Mouse (Mus musculus): ENCODE data around the gene Gm2174. TPM values are rescaled to one million over a fixed set of nuclear protein-coding genes. Genes with fewer than 3 reads are reported as not detected.

Gene Gm2174
- polyA plus RNA-seq (2012; rRNA removed), result not detected in 2 replicates

DNA sequence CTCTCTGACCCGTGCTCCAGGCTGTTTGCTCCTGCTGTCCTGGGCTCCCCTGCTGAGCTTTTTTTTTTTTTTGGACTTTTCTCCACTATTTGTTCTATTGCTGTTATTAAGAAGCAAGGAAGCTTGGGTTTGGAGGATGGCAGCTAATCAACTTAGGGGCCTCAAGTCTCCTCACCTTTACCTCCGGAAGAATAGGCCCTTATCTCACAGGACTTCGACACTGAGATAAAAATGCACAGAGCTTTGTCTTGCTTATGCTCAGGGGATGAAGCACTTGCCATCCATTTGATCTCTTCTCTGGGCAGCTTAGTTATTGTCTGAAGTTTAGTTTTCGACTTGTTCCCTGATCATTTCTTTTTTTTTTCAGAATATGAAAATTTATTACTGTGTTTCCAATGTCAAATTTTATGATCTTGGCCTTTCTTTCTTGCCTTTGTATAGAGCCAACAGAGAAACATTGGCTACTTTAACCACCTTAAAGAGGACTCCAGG is at the start of gene Gm2174:
Gene Gm2174 (plus strand): TSS at position 442 of the 492 bp plus-strand sequence.
- DNase-seq (ENCODE audit: low read depth), result no peak
- TF ChIP-seq POLR2A (IDR thresholded peaks at IDR 0.05; ENCODE audit: borderline replicate concordance, extremely low read depth, insufficient read depth, insufficient read length, poor library complexity, severe bottlenecking) (no peak), CTCF (IDR thresholded peaks at IDR 0.05; ENCODE audit: borderline replicate concordance, extremely low read depth, insufficient read depth, insufficient read length) (no peak)

- no peak for TF ChIP-seq CTCF (IDR thresholded peaks at IDR 0.05; ENCODE audit: borderline replicate concordance, extremely low read depth, insufficient read depth, insufficient read length)
- TF ChIP-seq POLR2A (IDR thresholded peaks at IDR 0.05; ENCODE audit: borderline replicate concordance, extremely low read depth, insufficient read depth, insufficient read length, poor library complexity, severe bottlenecking), result no peak
- no peak for DNase-seq (ENCODE audit: low read depth)
Measured at GRCm38 (mm10) chrX:56404646-56405045, 43.1 kb upstream of the Gm2174 start.

GRCm38 (mm10) chrX:56405482-56405881 is 42.3 kb upstream of the Gm2174 start:
- TF ChIP-seq POLR2A (IDR thresholded peaks at IDR 0.05; ENCODE audit: borderline replicate concordance, extremely low read depth, insufficient read depth, insufficient read length, poor library complexity, severe bottlenecking), result no peak
- TF ChIP-seq CTCF (IDR thresholded peaks at IDR 0.05; ENCODE audit: borderline replicate concordance, extremely low read depth, insufficient read depth, insufficient read length), result no peak
- DNase-seq (ENCODE audit: low read depth), result no peak

GRCm38 (mm10) chrX:56406128-56406527 is 41.6 kb upstream of the Gm2174 start:
- no peak for TF ChIP-seq CTCF (IDR thresholded peaks at IDR 0.05; ENCODE audit: borderline replicate concordance, extremely low read depth, insufficient read depth, insufficient read length)
- TF ChIP-seq POLR2A (IDR thresholded peaks at IDR 0.05; ENCODE audit: borderline replicate concordance, extremely low read depth, insufficient read depth, insufficient read length, poor library complexity, severe bottlenecking), result no peak
- no peak for DNase-seq (ENCODE audit: low read depth)

- DNase-seq (ENCODE audit: low read depth), result no peak
- TF ChIP-seq CTCF (IDR thresholded peaks at IDR 0.05; ENCODE audit: borderline replicate concordance, extremely low read depth, insufficient read depth, insufficient read length) (no peak), POLR2A (IDR thresholded peaks at IDR 0.05; ENCODE audit: borderline replicate concordance, extremely low read depth, insufficient read depth, insufficient read length, poor library complexity, severe bottlenecking) (no peak)
Measured at GRCm38 (mm10) chrX:56416277-56416676, 31.5 kb upstream of the Gm2174 start.

DNA sequence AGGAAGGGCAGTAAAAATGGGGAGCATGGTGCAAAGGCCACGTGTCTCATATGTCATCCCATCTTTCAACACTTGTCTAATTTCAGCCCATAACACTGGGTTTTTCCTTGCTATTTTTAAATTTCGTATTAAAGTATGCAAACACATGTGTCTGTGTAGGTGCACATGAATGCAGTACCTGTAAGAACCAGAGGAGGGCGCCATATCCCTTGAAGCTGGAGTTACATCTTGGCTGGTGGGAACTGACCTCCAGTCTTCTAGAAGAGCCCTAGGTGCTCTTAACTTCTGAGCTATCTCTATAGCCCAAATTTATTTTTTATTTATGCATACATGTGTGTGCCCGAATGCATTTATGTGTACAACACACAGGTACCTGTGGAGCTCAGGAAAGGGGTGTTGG is 30.2 kb upstream of the Gm2174 start:
- TF ChIP-seq CTCF (IDR thresholded peaks at IDR 0.05; ENCODE audit: borderline replicate concordance, extremely low read depth, insufficient read depth, insufficient read length) (no peak), POLR2A (IDR thresholded peaks at IDR 0.05; ENCODE audit: borderline replicate concordance, extremely low read depth, insufficient read depth, insufficient read length, poor library complexity, severe bottlenecking) (no peak)
- DNase-seq (ENCODE audit: low read depth), result no peak

DNA sequence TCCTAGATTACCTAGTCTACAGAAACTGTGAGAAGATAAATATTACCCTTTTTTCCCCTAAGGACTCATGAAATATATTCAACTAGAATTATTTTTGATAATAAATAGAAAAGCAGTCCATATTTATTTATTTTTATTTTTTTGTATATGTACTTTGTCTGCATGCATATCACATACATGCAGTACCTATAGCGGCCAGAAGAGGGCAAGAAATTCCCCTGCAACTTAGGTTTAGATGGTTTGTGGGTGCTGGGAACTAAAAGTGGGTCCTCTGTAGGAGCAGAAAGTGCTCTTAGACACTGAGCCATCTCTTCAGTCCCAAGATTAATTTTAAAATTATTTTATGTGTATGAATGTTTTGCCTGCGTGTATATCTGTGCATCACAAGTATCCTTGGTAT is 17.2 kb upstream of the Gm2174 start:
- 0 out of 2 replicates have a peak, but pooled peaks have one; percentile 7 for TF ChIP-seq CTCF (IDR thresholded peaks at IDR 0.05; ENCODE audit: borderline replicate concordance, extremely low read depth, insufficient read depth, insufficient read length)
- no peak for TF ChIP-seq POLR2A (IDR thresholded peaks at IDR 0.05; ENCODE audit: borderline replicate concordance, extremely low read depth, insufficient read depth, insufficient read length, poor library complexity, severe bottlenecking)
- DNase-seq (ENCODE audit: low read depth), result no peak

GRCm38 (mm10) chrX:56435758-56436283 is 11.9 kb upstream of the Gm2174 start:
- no peak for DNase-seq (ENCODE audit: low read depth)
- TF ChIP-seq POLR2A (IDR thresholded peaks at IDR 0.05; ENCODE audit: borderline replicate concordance, extremely low read depth, insufficient read depth, insufficient read length, poor library complexity, severe bottlenecking) (no peak), CTCF (IDR thresholded peaks at IDR 0.05; ENCODE audit: borderline replicate concordance, extremely low read depth, insufficient read depth, insufficient read length) (no peak)

DNA sequence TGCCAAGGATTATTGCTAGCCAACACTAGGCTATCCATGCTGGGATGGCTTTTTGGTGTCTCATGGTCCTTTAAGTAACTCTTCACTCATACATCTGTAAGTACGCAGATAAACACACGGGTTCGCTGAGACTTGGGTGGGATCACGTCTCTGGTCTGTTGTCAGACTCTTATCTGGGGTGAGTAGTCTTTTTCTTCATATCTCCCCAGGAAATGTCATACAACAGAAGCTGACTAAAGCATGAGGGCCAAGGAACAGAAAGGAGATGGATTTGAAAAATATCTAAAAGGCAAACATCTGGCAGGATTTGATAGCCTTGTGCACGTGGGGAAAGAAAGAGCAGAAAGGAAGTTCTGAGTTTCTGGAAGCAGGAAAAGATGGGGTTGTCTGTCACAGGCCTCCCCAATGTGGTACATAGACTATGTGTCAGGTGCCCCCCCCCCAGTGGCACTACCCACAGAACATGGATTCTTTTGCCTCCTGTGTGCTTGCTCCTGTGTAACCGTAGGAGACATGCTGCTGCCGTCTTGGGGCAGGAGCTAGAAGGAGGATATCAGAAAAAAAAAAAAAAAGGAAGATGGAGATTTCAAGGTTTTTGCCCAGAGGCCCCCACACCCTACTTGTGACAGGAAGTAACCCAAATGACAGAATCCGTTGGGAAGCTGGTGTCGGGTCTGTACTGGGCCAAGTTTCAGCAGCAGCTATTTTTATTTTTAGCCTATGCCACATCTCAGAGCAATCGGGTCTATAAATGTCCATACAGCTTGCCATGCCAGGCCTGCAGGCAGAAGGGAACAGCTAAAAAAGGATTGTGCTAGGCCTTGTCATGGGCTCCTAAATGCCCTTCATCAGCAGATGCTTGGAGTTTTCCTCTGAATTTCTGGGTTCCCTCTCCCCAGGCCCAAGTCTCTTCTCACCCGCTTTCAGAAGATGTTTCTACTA is 1.0 kb upstream of the Gm2174 start:
- TF ChIP-seq CTCF (IDR thresholded peaks at IDR 0.05; ENCODE audit: borderline replicate concordance, extremely low read depth, insufficient read depth, insufficient read length), result no peak
- no peak for TF ChIP-seq POLR2A (IDR thresholded peaks at IDR 0.05; ENCODE audit: borderline replicate concordance, extremely low read depth, insufficient read depth, insufficient read length, poor library complexity, severe bottlenecking)
- no peak for DNase-seq (ENCODE audit: low read depth)

DNA sequence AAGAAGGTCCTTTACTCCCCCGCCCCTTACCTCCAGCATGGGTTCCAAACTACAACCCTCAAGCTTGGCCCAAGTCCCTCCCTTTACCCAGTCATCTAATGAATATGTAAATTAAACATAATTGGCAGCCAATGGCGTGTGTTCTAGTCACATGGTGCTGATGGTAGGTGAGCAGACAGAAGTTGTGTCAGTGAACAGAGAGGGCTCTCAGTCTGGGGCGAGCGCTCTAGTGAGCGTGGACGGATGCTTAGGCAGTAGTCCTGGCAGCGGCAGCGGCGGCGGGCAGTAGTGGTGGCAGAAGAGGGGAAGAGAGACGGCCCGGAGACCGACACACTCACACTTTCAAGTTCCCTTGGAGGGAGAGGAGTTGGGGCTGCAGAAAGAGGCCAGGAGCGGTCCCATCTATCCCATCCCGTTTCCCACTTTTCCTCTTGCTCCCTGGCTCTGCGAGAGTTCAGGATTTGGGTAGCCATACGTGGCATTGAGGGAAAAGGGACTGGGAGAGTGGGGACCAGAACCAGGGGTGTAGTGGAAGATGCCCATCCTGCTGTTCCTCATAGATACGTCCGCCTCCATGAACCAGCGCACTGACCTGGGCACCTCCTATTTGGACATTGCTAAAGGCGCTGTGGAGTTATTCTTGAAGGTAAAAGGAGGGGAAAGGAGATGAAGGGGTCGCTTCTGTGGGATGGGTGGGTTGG is 7.1 kb downstream of the Gm2174 start, which contains the start of gene Ints6l:
Gene Ints6l (plus strand): TSS at position 187 of the 701 bp plus-strand sequence.
- TF ChIP-seq CTCF (IDR thresholded peaks at IDR 0.05; ENCODE audit: borderline replicate concordance, extremely low read depth, insufficient read depth, insufficient read length) (no peak), POLR2A (IDR thresholded peaks at IDR 0.05; ENCODE audit: borderline replicate concordance, extremely low read depth, insufficient read depth, insufficient read length, poor library complexity, severe bottlenecking) (peak; percentile 63; the same call in 1 of the 2 replicates)

More for the DNA sequence above, 7.1 kb downstream of the Gm2174 start, which contains the start of gene Ints6l:
- DNase-seq (ENCODE audit: low read depth), result peak; percentile 95

Measured in brain, embryonic 14.5 days (tissue).